Mouse (Mus musculus) liver, embryonic 15.5 days (tissue): Measurements from ENCODE around the gene Nsmce1. TPM values are rescaled to one million over a fixed set of nuclear protein-coding genes. Genes with fewer than 3 reads are reported as not detected.

Source experiments
- ATAC-seq: fragments of 200-750 bp; cut with Nextera tagmentation; 2 replicates; pipeline ENCODE4 v1.8.0; 2017; ENCODE audit warnings: moderate number of reproducible peaks, mild to moderate bottlenecking, moderate library complexity; ENCODE audit not compliant: insufficient read depth
- H3K27ac ChIP-seq: fragments of 300-500 bp; sonication (generic); replicated peaks from 2 replicates; pipeline ENCODE4 v1.5.1; 2015; ENCODE audit warnings: mild to moderate bottlenecking, inconsistent platforms
- H3K27me3 ChIP-seq: fragments of 300-500 bp; sonication (generic); 2 replicates; pipeline ENCODE4 v1.6.1; 2015; ENCODE audit warnings: mild to moderate bottlenecking, inconsistent platforms
- H3K36me3 ChIP-seq: fragments of 300-500 bp; sonication (generic); replicated peaks from 2 replicates; pipeline ENCODE4 v1.6.1; 2015; ENCODE audit warnings: moderate library complexity, mild to moderate bottlenecking, inconsistent platforms
- H3K4me1 ChIP-seq: fragments of 300-500 bp; sonication (generic); replicated peaks from 2 replicates; pipeline ENCODE4 v1.6.1; 2015; ENCODE audit warnings: inconsistent platforms
- H3K4me2 ChIP-seq: fragments of 300-500 bp; sonication (generic); 2 replicates; pipeline ENCODE4 v1.6.1; 2015; ENCODE audit warnings: moderate library complexity, mild to moderate bottlenecking, inconsistent platforms
- H3K4me3 ChIP-seq: fragments of 300-500 bp; sonication (generic); replicated peaks from 2 replicates; pipeline ENCODE4 v1.5.1; 2015; ENCODE audit warnings: mild to moderate bottlenecking, inconsistent platforms
- H3K9ac ChIP-seq: fragments of 300-500 bp; sonication (generic); 2 replicates; pipeline ENCODE4 v1.6.1; 2015; ENCODE audit warnings: moderate library complexity, mild to moderate bottlenecking, inconsistent platforms
- H3K9me3 ChIP-seq: fragments of 300-500 bp; sonication (generic); replicated peaks from 2 replicates; pipeline ENCODE4 v1.6.1; 2016; ENCODE audit warnings: inconsistent platforms
- WGBS: fragments of 180-500 bp; shearing (Covaris S2); methylation state at CpG from one replicate; pipeline ENCODE4 v1.1.7; 2015; ENCODE audit warnings: mixed read lengths; ENCODE audit not compliant: insufficient replicate concordance; 5-methylcytosine and 5-hydroxymethylcytosine counted together
- polyA plus RNA-seq: library from polyadenylated mRNA; unstranded; fragments of >200 nt; fragmentation: Nextera tagmentation; extraction: Ambion mirVana; gene quantifications from 2 replicates; pipeline ENCODE4 v1.2.1, GENCODE M21; 2015

Nsmce1 gene
- polyA plus RNA-seq, 1 experiment from 2014 or later: 75.2 TPM

GRCm38 (mm10) chr7:125489636-125490035 lies 1.8 kb downstream of the Nsmce1 start:
- peak overlapping the region; percentile 21; the same call in 1 of the 2 replicates for H3K27ac ChIP-seq
- H3K4me2 ChIP-seq: peak overlapping the region; percentile 86; the same call in 1 of the 2 replicates
- H3K4me3 ChIP-seq: no peak overlapping the region
- peaks cover 22% of the 10 kb centered on the region for H3K36me3 ChIP-seq
- no peak for ATAC-seq
- peaks cover 76% of the 10 kb centered on the region for H3K4me1 ChIP-seq
- H3K9ac ChIP-seq: no peak overlapping the region
- 64% methylated on average over 2 of the region's 2 CpGs for WGBS
- H3K9me3 ChIP-seq: no peaks in the 10 kb centered on the region
- H3K27me3 ChIP-seq: no peaks in the 10 kb centered on the region

- Histone ChIP-seq H3K27me3 (no peaks in the 10 kb centered on the region), H3K4me1 (peaks cover 81% of the 10 kb centered on the region), H3K27ac (peak overlapping the region; percentile 21; the same call in 1 of the 2 replicates), H3K36me3 (peaks cover 29% of the 10 kb centered on the region), H3K9ac (no peak overlapping the region), H3K4me2 (peak overlapping the region; percentile 2; the same call in 1 of the 2 replicates), H3K9me3 (no peaks in the 10 kb centered on the region), H3K4me3 (no peak overlapping the region)
- ATAC-seq: no peak
- 76% methylated on average over 6 of the region's 6 CpGs for WGBS
Measured at GRCm38 (mm10) chr7:125488706-125489105, 2.7 kb downstream of the Nsmce1 start.

- Histone ChIP-seq H3K4me3 (no peak overlapping the region), H3K36me3 (peaks cover 38% of the 10 kb centered on the region), H3K4me1 (peaks cover 80% of the 10 kb centered on the region), H3K9ac (no peak overlapping the region), H3K27me3 (no peaks in the 10 kb centered on the region), H3K27ac (peak overlapping the region; percentile 55; the same call in 1 of the 2 replicates), H3K4me2 (peak overlapping the region; percentile 45), H3K9me3 (no peaks in the 10 kb centered on the region)
- 51% methylated on average over 10 of the region's 10 CpGs for WGBS
- no peak for ATAC-seq
Measured at GRCm38 (mm10) chr7:125487126-125487525, 4.3 kb downstream of the Nsmce1 start.

GRCm38 (mm10) chr7:125486121-125486630 lies 5.2 kb downstream of the Nsmce1 start:
- ATAC-seq: no peak
- H3K4me1 ChIP-seq: peaks cover 74% of the 10 kb centered on the region
- no peak overlapping the region for H3K4me3 ChIP-seq

GRCm38 (mm10) chr7:125484791-125485190 lies 6.6 kb downstream of the Nsmce1 start:
- H3K27ac ChIP-seq: no peak overlapping the region

More at GRCm38 (mm10) chr7:125486121-125486630, 5.2 kb downstream of the Nsmce1 start:
- Histone ChIP-seq H3K27me3 (no peaks in the 10 kb centered on the region), H3K27ac (peak overlapping the region; percentile 19; the same call in 1 of the 2 replicates), H3K36me3 (peaks cover 48% of the 10 kb centered on the region), H3K9ac (no peak overlapping the region), H3K9me3 (no peaks in the 10 kb centered on the region), H3K4me2 (no peak overlapping the region)
- WGBS: 87% methylated on average over 16 of the region's 16 CpGs

GRCm38 (mm10) chr7:125482886-125483285 lies 8.5 kb downstream of the Nsmce1 start:
- no peaks in the 10 kb centered on the region for H3K9me3 ChIP-seq
- peaks cover 70% of the 10 kb centered on the region for H3K36me3 ChIP-seq
- H3K27ac ChIP-seq: no peak overlapping the region
- WGBS: 64% methylated on average over 2 of the region's 2 CpGs
- peaks cover 73% of the 10 kb centered on the region for H3K4me1 ChIP-seq
- no peak overlapping the region for H3K4me3 ChIP-seq
- H3K27me3 ChIP-seq: no peaks in the 10 kb centered on the region
- no peak overlapping the region for H3K4me2 ChIP-seq
- no peak overlapping the region for H3K9ac ChIP-seq
- no peak for ATAC-seq

More at GRCm38 (mm10) chr7:125484791-125485190, 6.6 kb downstream of the Nsmce1 start:
- Histone ChIP-seq H3K9ac (no peak overlapping the region), H3K4me3 (no peak overlapping the region), H3K4me1 (peaks cover 74% of the 10 kb centered on the region), H3K36me3 (peaks cover 58% of the 10 kb centered on the region), H3K27me3 (no peaks in the 10 kb centered on the region), H3K4me2 (no peak overlapping the region), H3K9me3 (no peaks in the 10 kb centered on the region)
- 87% methylated on average over 7 of the region's 7 CpGs for WGBS
- ATAC-seq: no peak

GRCm38 (mm10) chr7:125482339-125482738 lies 9.1 kb downstream of the Nsmce1 start:
- WGBS: 60% methylated on average over 3 of the region's 3 CpGs

GRCm38 (mm10) chr7:125480518-125480917 lies 10.9 kb downstream of the Nsmce1 start:
- peaks cover 75% of the 10 kb centered on the region for H3K4me1 ChIP-seq
- H3K27ac ChIP-seq: no peak overlapping the region
- H3K27me3 ChIP-seq: no peaks in the 10 kb centered on the region
- H3K4me2 ChIP-seq: no peak overlapping the region
- peaks cover 64% of the 10 kb centered on the region for H3K36me3 ChIP-seq
- ATAC-seq: peak; percentile 40
- 43% methylated on average over 4 of the region's 4 CpGs for WGBS
- H3K9ac ChIP-seq: no peak overlapping the region
- H3K9me3 ChIP-seq: no peaks in the 10 kb centered on the region
- no peak overlapping the region for H3K4me3 ChIP-seq

More at GRCm38 (mm10) chr7:125482339-125482738, 9.1 kb downstream of the Nsmce1 start:
- peaks cover 75% of the 10 kb centered on the region for H3K36me3 ChIP-seq
- H3K4me1 ChIP-seq: peaks cover 73% of the 10 kb centered on the region
- no peak for ATAC-seq
- no peak overlapping the region for H3K27ac ChIP-seq
- no peak overlapping the region for H3K9ac ChIP-seq
- H3K9me3 ChIP-seq: no peaks in the 10 kb centered on the region
- no peaks in the 10 kb centered on the region for H3K27me3 ChIP-seq
- H3K4me3 ChIP-seq: no peak overlapping the region
- H3K4me2 ChIP-seq: no peak overlapping the region

- no peaks in the 10 kb centered on the region for H3K9me3 ChIP-seq
- H3K9ac ChIP-seq: no peak overlapping the region
- no peaks in the 10 kb centered on the region for H3K27me3 ChIP-seq
- peaks cover 46% of the 10 kb centered on the region for H3K36me3 ChIP-seq
- no peak overlapping the region for H3K4me3 ChIP-seq
- H3K27ac ChIP-seq: peak overlapping the region; percentile 66
- peaks cover 78% of the 10 kb centered on the region for H3K4me1 ChIP-seq
- H3K4me2 ChIP-seq: no peak overlapping the region
- 80% methylated on average over 7 of the region's 7 CpGs for WGBS
- ATAC-seq: peak; percentile 61
Measured at GRCm38 (mm10) chr7:125478391-125478984, 12.9 kb downstream of the Nsmce1 start.

GRCm38 (mm10) chr7:125475601-125476251 lies 15.7 kb downstream of the Nsmce1 start:
- H3K36me3 ChIP-seq: peaks cover 35% of the 10 kb centered on the region
- no peaks in the 10 kb centered on the region for H3K9me3 ChIP-seq
- no peaks in the 10 kb centered on the region for H3K27me3 ChIP-seq
- no peak for ATAC-seq
- H3K4me2 ChIP-seq: no peak overlapping the region
- 81% methylated on average over 11 of the region's 11 CpGs for WGBS
- no peak overlapping the region for H3K9ac ChIP-seq
- H3K4me3 ChIP-seq: no peak overlapping the region
- peaks cover 92% of the 10 kb centered on the region for H3K4me1 ChIP-seq
- peak overlapping the region; percentile 41; the same call in 1 of the 2 replicates for H3K27ac ChIP-seq

GRCm38 (mm10) chr7:125474535-125474934 lies 16.9 kb downstream of the Nsmce1 start:
- H3K27ac ChIP-seq: no peak overlapping the region
- no peak overlapping the region for H3K4me3 ChIP-seq
- H3K4me2 ChIP-seq: no peak overlapping the region
- no peak overlapping the region for H3K9ac ChIP-seq
- 78% methylated on average over 4 of the region's 4 CpGs for WGBS
- ATAC-seq: no peak
- H3K36me3 ChIP-seq: peaks cover 40% of the 10 kb centered on the region
- no peaks in the 10 kb centered on the region for H3K27me3 ChIP-seq
- H3K9me3 ChIP-seq: no peaks in the 10 kb centered on the region
- H3K4me1 ChIP-seq: peaks cover 93% of the 10 kb centered on the region
